Mouse (Mus musculus) limb, embryonic 11.5 days (tissue): ENCODE measurements around the gene Lyrm7. TPM values are rescaled to one million over a fixed set of nuclear protein-coding genes. Genes with fewer than 3 reads are reported as not detected.

Experiments used
- ATAC-seq: fragments of 200-750 bp; cut with Nextera tagmentation; 2 replicates; pipeline ENCODE4 v1.8.0; 2017; ENCODE audit warnings: low read depth; ENCODE audit not compliant: insufficient number of reproducible peaks, low FRiP score, low TSS enrichment
- DNase-seq: peaks from one replicate; pipeline ENCODE4 v3.0.0-alpha.2; 2015; ENCODE audit warnings: low spot score
- H3K27ac ChIP-seq: fragments of 300-500 bp; sonication (generic); replicated peaks from 2 replicates; pipeline ENCODE4 v1.5.1; 2014; ENCODE audit warnings: low read depth, mild to moderate bottlenecking, low read length
- H3K27me3 ChIP-seq: fragments of 300-500 bp; sonication (generic); 2 replicates; pipeline ENCODE4 v1.6.1; 2014; ENCODE audit warnings: mild to moderate bottlenecking, low read length, mixed read lengths; ENCODE audit not compliant: control insufficient read depth, insufficient read depth
- H3K36me3 ChIP-seq: fragments of 300-500 bp; sonication (generic); 2 replicates; pipeline ENCODE4 v1.6.1; 2014; ENCODE audit warnings: mild to moderate bottlenecking, low read length, moderate library complexity, mixed read lengths; ENCODE audit not compliant: control insufficient read depth, insufficient read depth
- H3K4me1 ChIP-seq: fragments of 300-500 bp; sonication (generic); 2 replicates; pipeline ENCODE4 v1.6.1; 2014; ENCODE audit warnings: low read length, mixed read lengths; ENCODE audit not compliant: control insufficient read depth, insufficient read depth
- H3K4me2 ChIP-seq: fragments of 300-500 bp; sonication (generic); 2 replicates; pipeline ENCODE4 v1.6.1; 2014; ENCODE audit warnings: low read depth, mild to moderate bottlenecking, moderate library complexity; ENCODE audit not compliant: severe bottlenecking
- H3K4me3 ChIP-seq: fragments of 300-500 bp; sonication (generic); 2 replicates; pipeline ENCODE4 v1.5.1; 2014; ENCODE audit warnings: low read depth, low read length
- H3K9ac ChIP-seq: fragments of 300-500 bp; sonication (generic); 2 replicates; pipeline ENCODE4 v1.6.1; 2014; ENCODE audit warnings: mild to moderate bottlenecking, low read length
- H3K9me3 ChIP-seq: fragments of 300-500 bp; sonication (generic); 2 replicates; pipeline ENCODE4 v1.6.1; 2016; ENCODE audit warnings: low read length; ENCODE audit not compliant: control insufficient read depth
- WGBS: fragments of 180-500 bp; shearing (Covaris S2); extraction: QIAGEN DNeasy Blood & Tissue Kit; methylation state at CpG from one replicate; pipeline ENCODE4 v1.1.7; 2014; 5-methylcytosine and 5-hydroxymethylcytosine counted together
- polyA plus RNA-seq: library from polyadenylated mRNA; unstranded; fragments of >200 nt; fragmentation: Nextera tagmentation; extraction: Ambion mirVana; gene quantifications from 2 replicates; pipeline ENCODE4 v1.2.1, GENCODE M21; 2014

Lyrm7 gene
- polyA plus RNA-seq, 1 experiment from 2014 or later, result 7.8 TPM

GRCm38 (mm10) chr11:54887927-54888326 lies 27.2 kb upstream of the Lyrm7 start:
- Histone ChIP-seq H3K36me3 (no peaks in the 10 kb centered on the region), H3K4me2 (no peak overlapping the region), H3K9me3 (no peaks in the 10 kb centered on the region), H3K9ac (no peak overlapping the region), H3K4me3 (no peak overlapping the region), H3K4me1 (peaks cover 5% of the 10 kb centered on the region; the same call in 1 of the 2 replicates), H3K27ac (no peak overlapping the region), H3K27me3 (peaks cover 3% of the 10 kb centered on the region; the same call in 1 of the 2 replicates)
- WGBS, result 82% methylated on average over 6 of the region's 6 CpGs
- DNase-seq, result no peak
- ATAC-seq, result no peak

GRCm38 (mm10) chr11:54885406-54885805 lies 24.7 kb upstream of the Lyrm7 start:
- WGBS, result 75% methylated on average over 2 of the region's 2 CpGs
- Histone ChIP-seq H3K4me1 (peaks cover 5% of the 10 kb centered on the region; the same call in 1 of the 2 replicates), H3K27me3 (peaks cover 3% of the 10 kb centered on the region; the same call in 1 of the 2 replicates), H3K36me3 (no peaks in the 10 kb centered on the region), H3K27ac (no peak overlapping the region), H3K4me3 (no peak overlapping the region), H3K9ac (no peak overlapping the region), H3K4me2 (no peak overlapping the region), H3K9me3 (no peaks in the 10 kb centered on the region)
- ATAC-seq, result no peak
- DNase-seq, result no peak

GRCm38 (mm10) chr11:54884937-54885336 lies 24.2 kb upstream of the Lyrm7 start:
- WGBS, result 5% methylated on average over 5 of the region's 5 CpGs
- Histone ChIP-seq H3K4me2 (no peak overlapping the region), H3K36me3 (no peaks in the 10 kb centered on the region), H3K9ac (no peak overlapping the region), H3K4me3 (no peak overlapping the region), H3K9me3 (no peaks in the 10 kb centered on the region), H3K27ac (no peak overlapping the region), H3K27me3 (peaks cover 3% of the 10 kb centered on the region; the same call in 1 of the 2 replicates), H3K4me1 (peaks cover 5% of the 10 kb centered on the region; the same call in 1 of the 2 replicates)
- ATAC-seq (no peak), DNase-seq (peak; percentile 60)

DNA sequence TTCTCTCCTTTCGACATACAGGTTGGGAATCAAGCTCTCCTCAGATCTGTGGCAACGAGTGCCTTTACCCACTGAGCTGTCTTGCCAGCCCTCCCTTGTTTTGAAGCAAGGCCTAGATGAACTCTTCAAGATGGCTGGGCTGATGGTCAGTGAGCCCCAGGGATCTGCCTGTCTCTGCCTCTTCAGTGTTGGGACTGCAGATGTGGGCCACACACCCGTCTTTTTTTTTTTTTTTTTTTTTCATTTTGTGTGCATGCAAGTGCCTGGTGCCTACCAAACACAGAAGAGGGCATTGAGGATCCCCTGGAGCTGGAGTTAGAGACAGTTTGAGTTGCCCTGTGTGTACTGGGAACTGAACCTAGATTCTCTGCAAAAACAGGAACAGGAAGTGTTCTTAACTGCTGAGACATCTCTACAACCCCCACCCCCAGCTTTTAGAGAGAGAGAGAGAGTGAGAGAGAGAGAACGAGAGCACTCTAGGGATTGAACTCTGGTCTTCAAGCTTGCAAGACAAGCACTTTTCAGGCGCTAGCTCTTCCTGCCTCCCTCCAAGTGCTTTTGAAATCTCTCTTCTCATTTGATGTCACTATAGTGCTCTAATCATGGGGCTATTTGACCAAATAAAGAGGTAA lies 23.6 kb upstream of the Lyrm7 start:
- Histone ChIP-seq H3K9me3 (no peaks in the 10 kb centered on the region), H3K4me3 (no peak overlapping the region), H3K4me1 (peaks cover 5% of the 10 kb centered on the region; the same call in 1 of the 2 replicates), H3K4me2 (no peak overlapping the region), H3K9ac (no peak overlapping the region), H3K36me3 (no peaks in the 10 kb centered on the region), H3K27me3 (peaks cover 3% of the 10 kb centered on the region; the same call in 1 of the 2 replicates), H3K27ac (no peak overlapping the region)
- no peak for DNase-seq
- no peak for ATAC-seq
- 74% methylated on average over 5 of the region's 5 CpGs for WGBS

GRCm38 (mm10) chr11:54882671-54883070 lies 22.0 kb upstream of the Lyrm7 start:
- H3K9me3 ChIP-seq, result no peaks in the 10 kb centered on the region
- no peaks in the 10 kb centered on the region for H3K36me3 ChIP-seq
- ATAC-seq (no peak), DNase-seq (no peak)
- no peak overlapping the region for H3K4me3 ChIP-seq
- H3K9ac ChIP-seq, result no peak overlapping the region
- 34% methylated on average over 8 of the region's 8 CpGs for WGBS
- H3K27ac ChIP-seq, result no peak overlapping the region
- H3K4me2 ChIP-seq, result no peak overlapping the region
- peaks cover 5% of the 10 kb centered on the region; the same call in 1 of the 2 replicates for H3K4me1 ChIP-seq
- peaks cover 1% of the 10 kb centered on the region; the same call in 1 of the 2 replicates for H3K27me3 ChIP-seq

- DNase-seq (no peak), ATAC-seq (no peak)
- Histone ChIP-seq H3K27ac (no peak overlapping the region), H3K9ac (no peak overlapping the region), H3K27me3 (no peaks in the 10 kb centered on the region), H3K4me3 (no peak overlapping the region), H3K4me2 (no peak overlapping the region), H3K36me3 (no peaks in the 10 kb centered on the region), H3K4me1 (peaks cover 5% of the 10 kb centered on the region; the same call in 1 of the 2 replicates), H3K9me3 (no peaks in the 10 kb centered on the region)
- WGBS, result 11% methylated on average over 2 of the region's 2 CpGs
These were observed 20.3 kb upstream of the Lyrm7 start for GRCm38 (mm10) chr11:54881051-54881474.

GRCm38 (mm10) chr11:54879922-54880321 lies 19.2 kb upstream of the Lyrm7 start:
- no peaks in the 10 kb centered on the region for H3K27me3 ChIP-seq
- ATAC-seq (no peak), DNase-seq (no peak)
- H3K9me3 ChIP-seq, result no peaks in the 10 kb centered on the region
- H3K36me3 ChIP-seq, result no peaks in the 10 kb centered on the region
- WGBS, result 80% methylated on average over 10 of the region's 10 CpGs
- no peak overlapping the region for H3K9ac ChIP-seq
- no peak overlapping the region for H3K4me3 ChIP-seq
- H3K27ac ChIP-seq, result no peak overlapping the region
- peaks cover 4% of the 10 kb centered on the region; the same call in 1 of the 2 replicates for H3K4me1 ChIP-seq
- H3K4me2 ChIP-seq, result no peak overlapping the region

DNA sequence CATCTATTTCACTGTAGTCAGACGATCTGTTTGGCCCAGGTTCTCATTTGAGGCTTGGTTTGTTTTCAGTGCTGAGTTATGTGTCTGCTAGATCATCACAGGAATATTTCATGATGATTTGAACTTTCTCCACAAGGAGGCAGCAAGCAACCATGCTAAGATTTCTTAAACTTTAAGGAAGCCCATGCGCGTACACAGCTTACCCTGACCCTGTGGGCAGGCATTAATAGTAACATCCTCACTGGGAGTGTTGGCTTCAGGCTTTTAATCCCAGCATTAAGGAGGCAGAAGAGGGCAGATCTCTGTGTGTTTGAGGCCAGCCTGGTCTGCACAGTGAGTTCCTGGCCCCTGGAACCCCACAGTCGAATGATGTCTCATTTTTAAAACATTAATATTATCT lies 18.7 kb upstream of the Lyrm7 start:
- Histone ChIP-seq H3K4me1 (no peaks in the 10 kb centered on the region), H3K9me3 (no peaks in the 10 kb centered on the region), H3K4me2 (no peak overlapping the region), H3K27ac (no peak overlapping the region), H3K9ac (no peak overlapping the region), H3K36me3 (no peaks in the 10 kb centered on the region), H3K27me3 (no peaks in the 10 kb centered on the region), H3K4me3 (no peak overlapping the region)
- WGBS, result 43% methylated on average over 4 of the region's 4 CpGs
- DNase-seq (peak; percentile 45), ATAC-seq (no peak)
